Mouse (Mus musculus) myocyte (in vitro differentiated cells): ENCODE measurements around the gene Akr1b7.

Experiments
- CEBPB ChIP-seq: IDR thresholded peaks from 2 replicates; pipeline ENCODE4 v1.6.1; 2011; ENCODE audit warnings: mild to moderate bottlenecking, moderate library complexity; ENCODE audit not compliant: poor library complexity, insufficient read depth, severe bottlenecking
- MAX ChIP-seq: IDR thresholded peaks from one replicate; pipeline ENCODE4 v1.6.1; 2011; ENCODE audit warnings: low read depth, mild to moderate bottlenecking, control low read depth
- MYOD1 ChIP-seq, 3 experiments: IDR thresholded peaks; one replicate each; pipeline ENCODE4 v1.6.1; 2011; ENCODE audit warnings: control low read depth in 2 of 3, low read depth in 2 of 3, mild to moderate bottlenecking in 2 of 3, moderate library complexity in 1 of 3; ENCODE audit not compliant: insufficient read length in 2 of 3, control insufficient read depth in 1 of 3
- MYOG ChIP-seq, 3 experiments: IDR thresholded peaks; one replicate each; pipeline ENCODE4 v1.6.1; 2011; ENCODE audit warnings: control low read depth in 2 of 3, low read depth in 2 of 3, mild to moderate bottlenecking in 2 of 3; ENCODE audit not compliant: insufficient read length in 2 of 3, control insufficient read depth in 1 of 3, insufficient read depth in 1 of 3
- POLR2A ChIP-seq: IDR thresholded peaks from one replicate; pipeline ENCODE4 v1.6.1; 2011; ENCODE audit warnings: low read depth, mild to moderate bottlenecking, control low read depth, moderate library complexity; ENCODE audit not compliant: insufficient read length
- POLR2AphosphoS2 ChIP-seq: IDR thresholded peaks from one replicate; pipeline ENCODE4 v1.6.1; 2011; ENCODE audit warnings: low read depth, control low read depth; ENCODE audit not compliant: insufficient read length
- REST ChIP-seq: IDR thresholded peaks from one replicate; pipeline ENCODE4 v1.6.1; 2011; ENCODE audit warnings: mild to moderate bottlenecking, control low read depth, moderate library complexity; ENCODE audit not compliant: insufficient read depth, insufficient read length
- TCF12 ChIP-seq: IDR thresholded peaks from one replicate; pipeline ENCODE4 v1.6.1; 2011; ENCODE audit warnings: mild to moderate bottlenecking, control low read depth; ENCODE audit not compliant: poor library complexity, insufficient read depth, severe bottlenecking
- USF1 ChIP-seq: IDR thresholded peaks from one replicate; pipeline ENCODE4 v1.6.1; 2011; ENCODE audit warnings: low read depth, mild to moderate bottlenecking, control low read depth, moderate library complexity

DNA sequence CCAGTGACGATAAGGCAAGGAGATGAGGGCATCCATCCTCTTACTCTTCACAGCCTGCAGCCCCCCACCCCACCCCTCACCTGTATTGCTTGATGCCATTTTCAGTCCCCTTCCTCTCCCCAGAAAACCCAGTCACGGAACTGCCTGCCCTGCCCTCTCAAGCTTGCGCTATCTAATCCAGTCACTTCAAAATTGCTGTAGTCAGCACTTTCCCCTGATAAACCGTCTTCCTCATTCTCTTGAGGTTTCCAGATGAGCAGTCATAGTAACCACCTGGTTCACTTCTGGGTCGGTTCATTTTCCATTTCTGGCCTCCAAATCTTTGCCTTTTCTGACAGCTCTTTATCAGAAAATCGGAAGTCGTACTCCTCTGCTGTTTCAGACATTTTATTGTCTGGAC lies 38.3 kb upstream of the Akr1b7 start:
- TF ChIP-seq POLR2A: no peak
- TF ChIP-seq MYOD1 (IDR thresholded peaks at IDR 0.05; ENCODE audit: control insufficient read depth in 1 of 3, insufficient read length in 2 of 3, low read depth in 2 of 3): no peak
- TF ChIP-seq POLR2AphosphoS2: no peak
- TF ChIP-seq MYOG (IDR thresholded peaks at IDR 0.05; ENCODE audit: control insufficient read depth in 1 of 3, insufficient read depth in 1 of 3, insufficient read length in 2 of 3, low read depth in 2 of 3): no peak
- TF ChIP-seq CEBPB: no peak
- no peak for TF ChIP-seq USF1
- no peak for TF ChIP-seq MAX
- TF ChIP-seq TCF12: no peak
- TF ChIP-seq REST: no peak
